Mouse (Mus musculus): ENCODE results near the gene Mtmr3. TPM values are rescaled to one million over a fixed set of nuclear protein-coding genes. Genes with fewer than 3 reads are reported as not detected.
A peak's percentile ranks its signal among the peaks of the same experiment; 100 is the strongest.
"Not testable (repeated sequence)": the region's sequence is repeated elsewhere in the genome, so short reads cannot be mapped to it uniquely, and the experiment has no call there.

Mtmr3 gene
- polyA plus RNA-seq, 1 experiment from 2014 or later = 36.8 TPM

- H3K36me3 ChIP-seq (ENCODE audit: control insufficient read depth, insufficient read depth, low read length) = no peaks in the 10 kb centered on the region
- peak overlapping the region; percentile 94 for H3K4me3 ChIP-seq (ENCODE audit: low read depth, low read length)
- DNase-seq (ENCODE audit: low spot score) = no peak
- H3K4me2 ChIP-seq (ENCODE audit: low read depth) = peak overlapping the region; percentile 60
- H3K27ac ChIP-seq (ENCODE audit: low read depth, low read length) = no peak overlapping the region
- 47% methylated on average over 5 of the region's 5 CpGs for WGBS
- no peak for ATAC-seq (ENCODE audit: insufficient read depth, low FRiP score, low TSS enrichment)
- H3K9me3 ChIP-seq (ENCODE audit: control insufficient read depth, low read length) = no peaks in the 10 kb centered on the region
- H3K9ac ChIP-seq (ENCODE audit: low read length) = no peak overlapping the region
- peaks cover 8% of the 10 kb centered on the region for H3K4me1 ChIP-seq (ENCODE audit: control insufficient read depth, insufficient read depth, low read length)
- H3K27me3 ChIP-seq (ENCODE audit: control insufficient read depth, insufficient read depth, low read length) = no peaks in the 10 kb centered on the region
Measured at GRCm38 (mm10) chr11:4593491-4593848, 1.2 kb downstream of the Mtmr3 start.

GRCm38 (mm10) chr11:4591811-4592210 is 2.9 kb downstream of the Mtmr3 start:
- Histone ChIP-seq H3K27ac (ENCODE audit: low read depth, low read length) (no peak overlapping the region), H3K36me3 (ENCODE audit: control insufficient read depth, insufficient read depth, low read length) (no peaks in the 10 kb centered on the region), H3K9ac (ENCODE audit: low read length) (no peak overlapping the region), H3K4me2 (ENCODE audit: low read depth) (no peak overlapping the region), H3K27me3 (ENCODE audit: control insufficient read depth, insufficient read depth, low read length) (no peaks in the 10 kb centered on the region), H3K9me3 (ENCODE audit: control insufficient read depth, low read length) (no peaks in the 10 kb centered on the region), H3K4me1 (ENCODE audit: control insufficient read depth, insufficient read depth, low read length) (peaks cover 8% of the 10 kb centered on the region), H3K4me3 (ENCODE audit: low read depth, low read length) (no peak overlapping the region)
- ATAC-seq (ENCODE audit: insufficient read depth, low FRiP score, low TSS enrichment) (no peak), DNase-seq (ENCODE audit: low spot score) (no peak)
- WGBS = 89% methylated on average over 4 of the region's 4 CpGs

GRCm38 (mm10) chr11:4578682-4579081 is 16.0 kb downstream of the Mtmr3 start:
- ATAC-seq (ENCODE audit: insufficient read depth, low FRiP score, low TSS enrichment) = no peak

GRCm38 (mm10) chr11:4577079-4577478 is 17.6 kb downstream of the Mtmr3 start:
- Histone ChIP-seq H3K4me1 (ENCODE audit: control insufficient read depth, insufficient read depth, low read length) (peaks cover 3% of the 10 kb centered on the region; the same call in 1 of the 2 replicates), H3K9ac (ENCODE audit: low read length) (no peak overlapping the region), H3K36me3 (ENCODE audit: control insufficient read depth, insufficient read depth, low read length) (no peaks in the 10 kb centered on the region), H3K4me2 (ENCODE audit: low read depth) (no peak overlapping the region), H3K4me3 (ENCODE audit: low read depth, low read length) (no peak overlapping the region), H3K9me3 (ENCODE audit: control insufficient read depth, low read length) (no peaks in the 10 kb centered on the region), H3K27ac (ENCODE audit: low read depth, low read length) (no peak overlapping the region), H3K27me3 (ENCODE audit: control insufficient read depth, insufficient read depth, low read length) (no peaks in the 10 kb centered on the region)
- ATAC-seq (ENCODE audit: insufficient read depth, low FRiP score, low TSS enrichment) (no peak), DNase-seq (ENCODE audit: low spot score) (no peak)
- 94% methylated on average over 2 of the region's 2 CpGs for WGBS

More at GRCm38 (mm10) chr11:4578682-4579081, 16.0 kb downstream of the Mtmr3 start:
- DNase-seq (ENCODE audit: low spot score) = no peak
- Histone ChIP-seq H3K27me3 (ENCODE audit: control insufficient read depth, insufficient read depth, low read length) (no peaks in the 10 kb centered on the region), H3K4me1 (ENCODE audit: control insufficient read depth, insufficient read depth, low read length) (peaks cover 3% of the 10 kb centered on the region; the same call in 1 of the 2 replicates), H3K36me3 (ENCODE audit: control insufficient read depth, insufficient read depth, low read length) (no peaks in the 10 kb centered on the region), H3K27ac (ENCODE audit: low read depth, low read length) (no peak overlapping the region), H3K4me3 (ENCODE audit: low read depth, low read length) (no peak overlapping the region), H3K9me3 (ENCODE audit: control insufficient read depth, low read length) (no peaks in the 10 kb centered on the region), H3K9ac (ENCODE audit: low read length) (no peak overlapping the region), H3K4me2 (ENCODE audit: low read depth) (no peak overlapping the region)
- WGBS = 90% methylated on average over 2 of the region's 2 CpGs

GRCm38 (mm10) chr11:4576090-4576732 is 18.5 kb downstream of the Mtmr3 start:
- H3K36me3 ChIP-seq (ENCODE audit: control insufficient read depth, insufficient read depth, low read length); H3K27me3 ChIP-seq (ENCODE audit: control insufficient read depth, insufficient read depth, low read length); H3K4me3 ChIP-seq (ENCODE audit: low read depth, low read length); ATAC-seq (ENCODE audit: insufficient read depth, low FRiP score, low TSS enrichment); H3K4me2 ChIP-seq (ENCODE audit: low read depth); H3K9me3 ChIP-seq (ENCODE audit: control insufficient read depth, low read length); H3K9ac ChIP-seq (ENCODE audit: low read length); DNase-seq (ENCODE audit: low spot score); H3K4me1 ChIP-seq (ENCODE audit: control insufficient read depth, insufficient read depth, low read length); H3K27ac ChIP-seq (ENCODE audit: low read depth, low read length): not testable (repeated sequence)
- 88% methylated on average over 2 of the region's 2 CpGs for WGBS

- H3K9me3 ChIP-seq (ENCODE audit: control insufficient read depth, low read length) = no peaks in the 10 kb centered on the region
- no peaks in the 10 kb centered on the region for H3K27me3 ChIP-seq (ENCODE audit: control insufficient read depth, insufficient read depth, low read length)
- no peak for ATAC-seq (ENCODE audit: insufficient read depth, low FRiP score, low TSS enrichment)
- H3K4me2 ChIP-seq (ENCODE audit: low read depth) = no peak overlapping the region
- no peak overlapping the region for H3K9ac ChIP-seq (ENCODE audit: low read length)
- H3K4me3 ChIP-seq (ENCODE audit: low read depth, low read length) = no peak overlapping the region
- 85% methylated on average over 4 of the region's 4 CpGs for WGBS
- no peak for DNase-seq (ENCODE audit: low spot score)
- H3K4me1 ChIP-seq (ENCODE audit: control insufficient read depth, insufficient read depth, low read length) = peaks cover 3% of the 10 kb centered on the region; the same call in 1 of the 2 replicates
- no peak overlapping the region for H3K27ac ChIP-seq (ENCODE audit: low read depth, low read length)
- H3K36me3 ChIP-seq (ENCODE audit: control insufficient read depth, insufficient read depth, low read length) = no peaks in the 10 kb centered on the region
Measured at GRCm38 (mm10) chr11:4571491-4571901, 23.2 kb downstream of the Mtmr3 start.

- Histone ChIP-seq H3K4me3 (ENCODE audit: low read depth, low read length) (no peak overlapping the region), H3K27ac (ENCODE audit: low read depth, low read length) (no peak overlapping the region), H3K4me2 (ENCODE audit: low read depth) (no peak overlapping the region), H3K36me3 (ENCODE audit: control insufficient read depth, insufficient read depth, low read length) (no peaks in the 10 kb centered on the region), H3K4me1 (ENCODE audit: control insufficient read depth, insufficient read depth, low read length) (no peaks in the 10 kb centered on the region), H3K27me3 (ENCODE audit: control insufficient read depth, insufficient read depth, low read length) (no peaks in the 10 kb centered on the region), H3K9ac (ENCODE audit: low read length) (no peak overlapping the region), H3K9me3 (ENCODE audit: control insufficient read depth, low read length) (no peaks in the 10 kb centered on the region)
- WGBS = 93% methylated on average over 6 of the region's 6 CpGs
- ATAC-seq (ENCODE audit: insufficient read depth, low FRiP score, low TSS enrichment) = no peak
- no peak for DNase-seq (ENCODE audit: low spot score)
Measured at GRCm38 (mm10) chr11:4566333-4566732, 28.3 kb downstream of the Mtmr3 start.

GRCm38 (mm10) chr11:4565545-4565944 is 29.1 kb downstream of the Mtmr3 start:
- Histone ChIP-seq H3K4me2 (ENCODE audit: low read depth) (no peak overlapping the region), H3K4me3 (ENCODE audit: low read depth, low read length) (no peak overlapping the region), H3K9me3 (ENCODE audit: control insufficient read depth, low read length) (no peaks in the 10 kb centered on the region), H3K36me3 (ENCODE audit: control insufficient read depth, insufficient read depth, low read length) (no peaks in the 10 kb centered on the region), H3K27me3 (ENCODE audit: control insufficient read depth, insufficient read depth, low read length) (no peaks in the 10 kb centered on the region), H3K4me1 (ENCODE audit: control insufficient read depth, insufficient read depth, low read length) (no peaks in the 10 kb centered on the region), H3K27ac (ENCODE audit: low read depth, low read length) (no peak overlapping the region), H3K9ac (ENCODE audit: low read length) (no peak overlapping the region)
- 91% methylated on average over 2 of the region's 2 CpGs for WGBS
- no peak for ATAC-seq (ENCODE audit: insufficient read depth, low FRiP score, low TSS enrichment)
- no peak for DNase-seq (ENCODE audit: low spot score)

GRCm38 (mm10) chr11:4553274-4554063 is 41.2 kb downstream of the Mtmr3 start:
- Histone ChIP-seq H3K9ac (ENCODE audit: low read length) (no peak overlapping the region), H3K4me3 (ENCODE audit: low read depth, low read length) (no peak overlapping the region), H3K4me1 (ENCODE audit: control insufficient read depth, insufficient read depth, low read length) (no peaks in the 10 kb centered on the region), H3K36me3 (ENCODE audit: control insufficient read depth, insufficient read depth, low read length) (no peaks in the 10 kb centered on the region), H3K27ac (ENCODE audit: low read depth, low read length) (no peak overlapping the region), H3K4me2 (ENCODE audit: low read depth) (no peak overlapping the region), H3K9me3 (ENCODE audit: control insufficient read depth, low read length) (no peaks in the 10 kb centered on the region), H3K27me3 (ENCODE audit: control insufficient read depth, insufficient read depth, low read length) (no peaks in the 10 kb centered on the region)
- ATAC-seq (ENCODE audit: insufficient read depth, low FRiP score, low TSS enrichment) (no peak), DNase-seq (ENCODE audit: low spot score) (no peak)
- 91% methylated on average over 2 of the region's 2 CpGs for WGBS

Data from neural tube, embryonic 11.5 days (tissue).